Mouse (Mus musculus) thymus, adult 2 months (tissue): ENCODE data around the gene Rpl18. TPM values are rescaled to one million over a fixed set of nuclear protein-coding genes. Genes with fewer than 3 reads are reported as not detected.

ENCODE experiments used
- DNase-seq: peaks from one replicate; pipeline ENCODE4 v3.0.0; 2021
- H3K27ac ChIP-seq: fragments of 200-500 bp; 2 replicates; pipeline ENCODE4 v1.5.1; 2012; ENCODE audit warnings: low read length, control low read depth; ENCODE audit not compliant: control insufficient read depth, insufficient read depth
- H3K27me3 ChIP-seq: fragments of 200-500 bp; 2 replicates; pipeline ENCODE4 v1.6.1; 2012; ENCODE audit warnings: mild to moderate bottlenecking, low read length, moderate library complexity, mixed read lengths; ENCODE audit not compliant: control insufficient read depth, insufficient read depth
- H3K36me3 ChIP-seq: fragments of 200-500 bp; 2 replicates; pipeline ENCODE4 v1.6.1; 2012; ENCODE audit warnings: mild to moderate bottlenecking, low read length, moderate library complexity; ENCODE audit not compliant: control insufficient read depth, insufficient read depth
- H3K4me1 ChIP-seq: fragments of 200-500 bp; replicated peaks from 2 replicates; pipeline ENCODE4 v1.6.1; 2012; ENCODE audit warnings: low read length; ENCODE audit not compliant: control insufficient read depth, insufficient read depth
- H3K4me3 ChIP-seq: fragments of 200-500 bp; 2 replicates; pipeline ENCODE4 v1.5.1; 2012; ENCODE audit warnings: mild to moderate bottlenecking, low read length, control low read depth, moderate library complexity; ENCODE audit not compliant: control insufficient read depth, insufficient read depth
- CTCF ChIP-seq: fragments of 200-500 bp; IDR thresholded peaks from 2 replicates; pipeline ENCODE4 v1.5.1; 2012; ENCODE audit warnings: mild to moderate bottlenecking, control low read depth, low read length, moderate library complexity, borderline replicate concordance; ENCODE audit not compliant: control insufficient read depth, poor library complexity, insufficient read depth; ENCODE audit errors: extremely low read depth
- POLR2A ChIP-seq: fragments of 200-500 bp; IDR thresholded peaks from 2 replicates; pipeline ENCODE4 v1.6.1; 2012; ENCODE audit warnings: mild to moderate bottlenecking, low read length, control low read depth, moderate library complexity; ENCODE audit not compliant: control insufficient read depth, poor library complexity, insufficient read depth; ENCODE audit errors: extremely low read depth
- WGBS: fragments of 180-500 bp; shearing (Covaris S2); methylation state at CpG from one replicate; pipeline ENCODE4 v1.1.7; 2018; 5-methylcytosine and 5-hydroxymethylcytosine counted together
- polyA plus RNA-seq: library from polyadenylated mRNA; depleted of rRNA; stranded (reverse); fragments of >200 nt; gene quantifications from 2 replicates; pipeline ENCODE4 v1.2.3, GENCODE M21; 2012

Gene Rpl18
- polyA plus RNA-seq, 1 experiment: 2,384 TPM

DNA sequence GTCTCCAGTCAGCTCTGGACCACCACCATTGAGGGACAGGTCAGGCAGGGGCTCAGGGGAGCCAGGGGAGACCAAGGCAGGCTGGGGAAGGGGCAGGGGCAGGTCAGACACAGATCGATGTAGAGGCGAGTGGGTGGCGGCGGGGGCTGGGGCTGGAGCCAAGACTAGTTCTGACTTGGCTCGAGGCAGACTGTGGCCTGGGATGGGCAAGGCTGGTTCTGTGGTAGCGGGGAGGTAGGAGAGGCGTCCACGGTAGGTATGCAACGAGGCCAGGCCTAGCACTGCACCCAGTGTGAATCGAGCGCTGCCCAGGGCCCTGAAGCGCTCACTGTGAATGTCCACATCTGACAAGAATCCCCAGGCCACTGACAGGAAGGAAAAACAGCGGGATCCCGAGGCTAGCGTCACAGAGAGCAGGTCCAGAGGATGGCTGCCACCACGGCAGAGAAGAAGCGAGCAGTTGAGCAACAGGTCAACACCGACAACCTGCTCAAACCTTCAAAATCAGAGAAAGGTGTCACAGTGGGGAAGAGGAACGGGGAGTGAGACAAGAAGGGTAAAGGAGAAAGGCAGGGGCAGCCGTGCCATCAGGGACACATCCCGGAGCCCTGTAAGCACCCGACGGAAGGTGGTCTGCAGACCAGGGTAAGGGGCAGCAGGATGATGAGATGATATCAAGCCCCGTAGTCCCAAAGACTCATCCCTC, 3.8 kb upstream of the Rpl18 start:
- TF ChIP-seq POLR2A: no peak
- DNase-seq: no peak
- H3K4me3 ChIP-seq: no peak overlapping the region
- no peaks in the 10 kb centered on the region for H3K27me3 ChIP-seq
- H3K36me3 ChIP-seq: peaks cover 8% of the 10 kb centered on the region
- WGBS: 95% methylated on average over 24 of the region's 24 CpGs
- H3K4me1 ChIP-seq: peaks cover 39% of the 10 kb centered on the region
- no peak overlapping the region for H3K27ac ChIP-seq

GRCm38 (mm10) chr7:45712022-45712757, 3.1 kb upstream of the Rpl18 start:
- H3K4me1 ChIP-seq: peaks cover 40% of the 10 kb centered on the region

GRCm38 (mm10) chr7:45713396-45713795, 1.9 kb upstream of the Rpl18 start:
- TF ChIP-seq CTCF: no peak
- TF ChIP-seq POLR2A: no peak

More at GRCm38 (mm10) chr7:45712022-45712757, 3.1 kb upstream of the Rpl18 start:
- 95% methylated on average over 21 of the region's 21 CpGs for WGBS
- Histone ChIP-seq H3K4me3 (no peak overlapping the region), H3K27me3 (no peaks in the 10 kb centered on the region), H3K36me3 (peaks cover 8% of the 10 kb centered on the region), H3K27ac (no peak overlapping the region)
- DNase-seq: no peak
- no peak for TF ChIP-seq CTCF
- no peak for TF ChIP-seq POLR2A

DNA sequence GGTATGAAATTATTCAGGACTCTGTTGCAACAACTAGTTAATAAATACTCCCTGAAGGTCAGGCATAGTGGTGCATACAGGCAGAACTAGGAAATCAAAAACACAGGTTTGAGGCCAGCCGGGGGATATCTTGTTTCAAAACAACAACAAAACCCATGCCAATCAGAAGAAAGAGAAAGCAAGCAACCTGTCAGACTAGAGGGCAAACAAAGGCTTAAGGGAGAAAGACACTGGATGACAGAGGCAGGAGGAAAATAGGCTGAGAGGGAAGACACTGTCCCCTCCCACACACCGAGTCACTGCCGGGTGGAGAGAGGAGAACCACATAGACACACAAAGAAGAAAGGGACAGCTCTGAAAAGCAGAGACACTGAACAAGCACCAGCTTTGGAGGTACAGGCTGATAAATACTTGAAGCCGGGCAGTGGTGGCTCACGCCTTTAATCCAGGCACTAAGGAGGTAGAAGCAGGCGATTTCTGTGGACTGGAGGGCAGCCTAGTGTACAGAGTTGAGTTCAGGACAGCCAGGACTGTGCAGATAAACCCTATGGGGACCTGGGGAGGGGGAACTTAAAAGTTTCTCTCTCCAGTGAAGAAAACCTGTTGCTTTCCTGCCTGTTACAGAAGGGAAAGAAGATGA, 1.3 kb upstream of the Rpl18 start:
- TF ChIP-seq POLR2A (no peak), CTCF (no peak)
- H3K27me3 ChIP-seq: no peaks in the 10 kb centered on the region
- H3K4me3 ChIP-seq: peak overlapping the region; percentile 81; the same call in 1 of the 2 replicates
- H3K36me3 ChIP-seq: peaks cover 8% of the 10 kb centered on the region
- no peak for DNase-seq
- 92% methylated on average over 6 of the region's 6 CpGs for whole genome bisulfite sequencing
- H3K4me1 ChIP-seq: peaks cover 27% of the 10 kb centered on the region
- H3K27ac ChIP-seq: no peak overlapping the region

More at GRCm38 (mm10) chr7:45713396-45713795, 1.9 kb upstream of the Rpl18 start:
- Histone ChIP-seq H3K27me3 (no peaks in the 10 kb centered on the region), H3K36me3 (peaks cover 8% of the 10 kb centered on the region), H3K4me3 (no peak overlapping the region), H3K27ac (no peak overlapping the region), H3K4me1 (peaks cover 29% of the 10 kb centered on the region)
- WGBS: 97% methylated on average over 16 of the region's 16 CpGs
- no peak for DNase-seq

DNA sequence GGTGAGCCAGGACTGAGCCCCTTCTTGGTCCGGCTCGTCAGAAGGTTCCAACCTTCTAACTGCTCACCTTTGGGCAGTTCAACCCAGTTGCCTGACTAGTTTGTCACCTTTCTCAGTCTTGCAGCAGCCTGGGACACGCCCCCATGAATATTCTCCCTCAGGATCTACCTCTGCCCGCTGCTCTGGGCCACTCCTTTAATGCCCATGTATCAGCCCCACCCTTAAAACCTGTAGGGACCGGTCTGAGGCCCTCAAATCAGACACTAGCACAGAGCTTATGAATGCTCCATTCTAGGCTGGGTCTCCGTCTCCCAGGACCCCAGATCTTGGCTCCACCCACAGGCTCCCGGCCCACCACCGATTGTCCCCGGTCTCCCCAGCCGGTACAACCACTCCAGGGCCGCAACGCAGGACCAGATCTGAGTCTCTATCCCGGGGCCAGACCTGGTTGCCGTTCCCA, 597 bp upstream of the Rpl18 start:
- no peak for DNase-seq
- H3K27ac ChIP-seq: no peak overlapping the region
- peaks cover 14% of the 10 kb centered on the region for H3K36me3 ChIP-seq
- no peaks in the 10 kb centered on the region for H3K27me3 ChIP-seq
- peaks cover 33% of the 10 kb centered on the region for H3K4me1 ChIP-seq
- peak overlapping the region; percentile 81 for H3K4me3 ChIP-seq
- WGBS: 12% methylated on average over 14 of the region's 14 CpGs
- TF ChIP-seq POLR2A (no peak), CTCF (no peak)

- peaks cover 37% of the 10 kb centered on the region for H3K4me1 ChIP-seq
- 56% methylated on average over 19 of the region's 19 CpGs for WGBS
- TF ChIP-seq CTCF (no peak), POLR2A (no peak)
- peak overlapping the region; percentile 7; the same call in 1 of the 2 replicates for H3K27ac ChIP-seq
- DNase-seq: no peak
- H3K27me3 ChIP-seq: no peaks in the 10 kb centered on the region
- H3K36me3 ChIP-seq: peaks cover 20% of the 10 kb centered on the region
- no peak overlapping the region for H3K4me3 ChIP-seq
Measured at GRCm38 (mm10) chr7:45715741-45716459, 643 bp downstream of the Rpl18 start.
